Mouse (Mus musculus) small intestine, adult 2 months (tissue): ENCODE data around the gene Pagr1b. TPM values are rescaled to one million over a fixed set of nuclear protein-coding genes. Genes with fewer than 3 reads are reported as not detected.

ENCODE experiments used
- H3K27ac ChIP-seq: fragments of 200-500 bp; 2 replicates; pipeline ENCODE4 v1.5.1; 2012; ENCODE audit warnings: low read depth, low read length, control low read depth, inconsistent platforms; ENCODE audit not compliant: insufficient read depth
- H3K27me3 ChIP-seq: fragments of 200-500 bp; 2 replicates; pipeline ENCODE4 v1.6.1; 2012; ENCODE audit warnings: mild to moderate bottlenecking, moderate library complexity, low read length, inconsistent platforms; ENCODE audit not compliant: control insufficient read depth, insufficient read depth
- H3K36me3 ChIP-seq: fragments of 200-500 bp; 2 replicates; pipeline ENCODE4 v1.6.1; 2012; ENCODE audit warnings: mild to moderate bottlenecking, low read length, control low read depth, inconsistent platforms; ENCODE audit not compliant: control insufficient read depth, insufficient read depth
- H3K4me1 ChIP-seq: fragments of 200-500 bp; 2 replicates; pipeline ENCODE4 v1.6.1; 2012; ENCODE audit warnings: low read length, inconsistent platforms, mixed read lengths; ENCODE audit not compliant: control insufficient read depth, insufficient read depth, insufficient read length
- H3K4me3 ChIP-seq: fragments of 200-500 bp; 2 replicates; pipeline ENCODE4 v1.5.1; 2012; ENCODE audit warnings: low read depth, mild to moderate bottlenecking, control low read depth, inconsistent platforms, low read length, moderate library complexity
- CTCF ChIP-seq: fragments of 200-500 bp; IDR thresholded peaks from 2 replicates; pipeline ENCODE4 v1.5.1; 2012; ENCODE audit warnings: low read depth, mild to moderate bottlenecking, control low read depth, inconsistent platforms, low read length, moderate library complexity, mixed read lengths; ENCODE audit not compliant: insufficient replicate concordance, insufficient read length; ENCODE audit errors: extremely low read depth
- POLR2A ChIP-seq: fragments of 200-500 bp; IDR thresholded peaks from 2 replicates; pipeline ENCODE4 v1.6.1; 2012; ENCODE audit warnings: low read depth, mild to moderate bottlenecking, control low read depth, inconsistent platforms, low read length, moderate library complexity
- WGBS: fragments of 180-500 bp; shearing (Covaris S2); methylation state at CpG from one replicate; pipeline ENCODE4 v1.1.7; 2018; 5-methylcytosine and 5-hydroxymethylcytosine counted together
- polyA plus RNA-seq: library from polyadenylated mRNA; depleted of rRNA; stranded (reverse); fragments of >200 nt; gene quantifications from 2 replicates; pipeline ENCODE4 v1.2.3, GENCODE M21; 2012; rRNA removed

Gene Pagr1b
- polyA plus RNA-seq, result 0.76 and 2.9 TPM in 2 replicates

- TF ChIP-seq CTCF (no peak), POLR2A (no peak)
- no peaks in the 10 kb centered on the region for H3K27me3 ChIP-seq
- H3K4me1 ChIP-seq, result peaks cover 30% of the 10 kb centered on the region
Measured at GRCm38 (mm10) chr7:127016481-127016485, at the start of gene Pagr1b. Pagr1b (minus strand) TSS chr7:127016484.

GRCm38 (mm10) chr7:127065538-127065937 lies 49.3 kb upstream of the Pagr1b start:
- Histone ChIP-seq H3K27me3 (peaks cover 3% of the 10 kb centered on the region; the same call in 1 of the 2 replicates), H3K4me1 (no peaks in the 10 kb centered on the region), H3K4me3 (no peak overlapping the region), H3K27ac (no peak overlapping the region), H3K36me3 (no peaks in the 10 kb centered on the region)
- WGBS, result 87% methylated on average over 6 of the region's 6 CpGs
- TF ChIP-seq POLR2A (no peak), CTCF (no peak)

More at GRCm38 (mm10) chr7:127016481-127016485, at the start of gene Pagr1b:
- Histone ChIP-seq H3K4me3 (peak within 1 kb of the TSS; percentile 68), H3K36me3 (peaks cover 5% of the 10 kb centered on the region), H3K27ac (peak within 1 kb of the TSS; percentile 90)

- 0 out of 2 replicates have a peak, but pooled peaks have one; percentile 8 for TF ChIP-seq CTCF
- TF ChIP-seq POLR2A, result no peak
- H3K27ac ChIP-seq, result no peak overlapping the region
- WGBS, result 54% methylated on average over 5 of the region's 5 CpGs
- peaks cover 12% of the 10 kb centered on the region for H3K27me3 ChIP-seq
- no peak overlapping the region for H3K4me3 ChIP-seq
- no peaks in the 10 kb centered on the region for H3K36me3 ChIP-seq
- H3K4me1 ChIP-seq, result no peaks in the 10 kb centered on the region
Measured at GRCm38 (mm10) chr7:127055026-127055585, 38.8 kb upstream of the Pagr1b start.

DNA sequence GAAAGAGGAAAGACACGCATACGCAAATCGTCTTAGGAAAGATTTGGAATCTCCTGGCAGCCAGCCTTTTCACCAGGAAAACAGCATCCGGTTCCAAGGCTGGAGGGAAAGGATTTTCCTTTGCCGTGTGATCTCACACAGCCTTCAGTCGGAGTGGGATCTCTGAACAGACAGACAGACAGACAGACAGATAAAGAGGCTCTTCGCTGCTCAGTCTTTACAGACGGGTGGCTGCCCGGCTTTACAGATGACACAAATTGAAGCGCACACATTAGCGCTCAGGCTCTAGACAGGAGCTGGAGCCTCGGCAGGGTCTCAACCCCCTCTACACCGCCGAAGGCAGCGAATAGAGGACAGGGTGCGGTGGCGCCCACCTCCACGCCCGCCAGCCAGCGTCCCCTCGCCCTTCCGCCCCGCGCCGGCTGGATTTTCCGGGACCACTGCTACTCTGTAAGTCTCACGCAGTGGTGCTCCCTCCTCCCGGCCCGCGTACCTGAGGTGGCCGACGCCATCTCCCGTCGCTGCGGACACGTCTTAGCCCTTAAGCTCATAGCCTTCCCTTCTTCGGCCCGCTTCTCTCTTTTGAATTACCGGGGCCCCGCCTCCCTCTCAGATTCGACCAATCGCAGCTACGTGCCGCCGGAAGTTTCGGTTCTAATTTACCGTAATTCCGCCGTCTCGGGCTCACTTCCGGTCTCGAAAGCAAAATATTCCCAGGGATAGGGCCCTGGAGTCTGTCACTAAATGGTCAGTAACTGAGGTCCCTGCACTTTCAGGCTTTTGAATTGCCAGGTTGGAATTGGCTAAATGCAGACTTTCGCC lies 25.8 kb upstream of the Pagr1b start, which contains the start of gene Kif22:
Kif22 (minus strand) TSS at position 621 of the 822 bp plus-strand sequence.
- WGBS, result under 1% methylated on average over 53 of the region's 53 CpGs
- no peaks in the 10 kb centered on the region; the same call in 1 of the 2 replicates for H3K36me3 ChIP-seq
- H3K27me3 ChIP-seq, result no peaks in the 10 kb centered on the region
- TF ChIP-seq CTCF (no peak), POLR2A (no peak)
- H3K27ac ChIP-seq, result no peak within 1 kb of the TSS
- H3K4me1 ChIP-seq, result peaks cover 2% of the 10 kb centered on the region; the same call in 1 of the 2 replicates
- peak within 1 kb of the TSS; percentile 72 for H3K4me3 ChIP-seq

- Histone ChIP-seq H3K27ac (no peak overlapping the region), H3K4me1 (peaks cover 5% of the 10 kb centered on the region), H3K27me3 (no peaks in the 10 kb centered on the region), H3K4me3 (no peak overlapping the region), H3K36me3 (peaks cover 9% of the 10 kb centered on the region; the same call in 1 of the 2 replicates)
- TF ChIP-seq POLR2A, result no peak
- no peak for TF ChIP-seq CTCF
- 43% methylated on average over 1 of the region's 1 CpGs for WGBS
Measured at GRCm38 (mm10) chr7:127031244-127031643, 15.0 kb upstream of the Pagr1b start.

DNA sequence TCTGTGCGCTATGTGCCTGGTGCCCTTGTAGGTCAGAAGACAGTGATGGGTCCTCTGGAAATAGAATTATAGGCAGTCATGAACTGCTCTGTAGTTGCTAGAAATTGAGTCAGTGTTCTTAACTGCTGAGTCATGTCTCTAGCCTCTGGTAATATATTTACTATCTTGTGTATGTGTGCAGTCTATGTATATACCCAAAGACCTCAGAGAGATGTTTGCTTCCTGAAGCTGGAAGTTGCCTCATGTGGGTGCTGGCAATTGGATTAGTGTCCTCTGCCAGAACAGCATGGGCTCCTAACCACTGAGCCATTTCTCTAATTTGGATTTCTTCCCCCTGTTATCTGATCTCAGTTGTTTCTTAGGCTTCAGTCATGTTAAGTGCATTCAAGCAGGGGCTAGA lies 13.9 kb upstream of the Pagr1b start:
- peaks cover 5% of the 10 kb centered on the region for H3K4me1 ChIP-seq
- H3K36me3 ChIP-seq, result peaks cover 9% of the 10 kb centered on the region; the same call in 1 of the 2 replicates
- no peak overlapping the region for H3K27ac ChIP-seq
- TF ChIP-seq CTCF, result no peak
- TF ChIP-seq POLR2A, result no peak
- H3K4me3 ChIP-seq, result no peak overlapping the region
- no peaks in the 10 kb centered on the region for H3K27me3 ChIP-seq
- 97% methylated on average over 1 of the region's 1 CpGs for WGBS

DNA sequence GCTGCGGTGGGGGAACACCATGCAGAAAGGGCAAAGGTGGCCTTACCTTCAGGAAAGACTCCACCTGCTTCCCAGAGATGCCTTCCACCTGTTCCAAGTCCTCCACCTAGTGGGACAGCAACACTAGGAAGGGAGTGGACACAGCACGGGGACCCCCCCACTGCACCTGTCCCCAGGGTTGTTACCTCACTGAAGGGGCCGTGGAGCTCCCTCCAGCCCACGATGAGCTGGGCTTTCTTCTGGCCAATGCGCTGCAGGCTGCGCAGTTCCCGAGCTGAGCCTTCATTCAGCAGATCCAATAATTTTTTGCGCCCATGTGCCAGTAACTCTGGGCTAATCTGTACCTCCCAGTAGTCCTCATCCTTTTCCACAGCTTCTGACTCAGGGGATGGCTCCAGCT lies 11.6 kb upstream of the Pagr1b start:
- 38% methylated on average over 8 of the region's 8 CpGs for WGBS
- Histone ChIP-seq H3K27me3 (no peaks in the 10 kb centered on the region), H3K36me3 (peaks cover 21% of the 10 kb centered on the region), H3K27ac (peak overlapping the region; percentile 85), H3K4me1 (peaks cover 7% of the 10 kb centered on the region), H3K4me3 (peak overlapping the region; percentile 92)
- no peak for TF ChIP-seq CTCF
- no peak for TF ChIP-seq POLR2A
